Mouse (Mus musculus) neural tube, embryonic 11.5 days (tissue): ENCODE data around the gene Olfr91. TPM values are rescaled to one million over a fixed set of nuclear protein-coding genes. Genes with fewer than 3 reads are reported as not detected.
A peak's percentile ranks its signal among the peaks of the same experiment; 100 is the strongest.

Experiments used
- ATAC-seq: fragments of 200-750 bp; cut with Nextera tagmentation; 2 replicates; pipeline ENCODE4 v1.8.0; 2017; ENCODE audit warnings: moderate number of reproducible peaks, mild to moderate bottlenecking, moderate TSS enrichment, moderate library complexity; ENCODE audit not compliant: insufficient read depth, low FRiP score, low TSS enrichment
- DNase-seq: peaks from one replicate; pipeline ENCODE4 v3.0.0-alpha.2; 2015; ENCODE audit warnings: low spot score
- H3K27ac ChIP-seq: fragments of 300-500 bp; sonication (generic); 2 replicates; pipeline ENCODE4 v1.5.1; 2014; ENCODE audit warnings: low read depth, mild to moderate bottlenecking, low read length
- H3K27me3 ChIP-seq: fragments of 300-500 bp; sonication (generic); 2 replicates; pipeline ENCODE4 v1.6.1; 2014; ENCODE audit warnings: mild to moderate bottlenecking, low read length, mixed read lengths; ENCODE audit not compliant: control insufficient read depth, insufficient read depth
- H3K36me3 ChIP-seq: fragments of 300-500 bp; sonication (generic); 2 replicates; pipeline ENCODE4 v1.6.1; 2014; ENCODE audit warnings: mild to moderate bottlenecking, low read length, moderate library complexity, mixed read lengths; ENCODE audit not compliant: control insufficient read depth, insufficient read depth
- H3K4me1 ChIP-seq: fragments of 300-500 bp; sonication (generic); 2 replicates; pipeline ENCODE4 v1.6.1; 2014; ENCODE audit warnings: low read length, mixed read lengths; ENCODE audit not compliant: control insufficient read depth, insufficient read depth
- H3K4me2 ChIP-seq: fragments of 300-500 bp; sonication (generic); 2 replicates; pipeline ENCODE4 v1.6.1; 2014; ENCODE audit warnings: low read depth, mild to moderate bottlenecking, moderate library complexity
- H3K4me3 ChIP-seq: fragments of 300-500 bp; sonication (generic); 2 replicates; pipeline ENCODE4 v1.5.1; 2014; ENCODE audit warnings: low read depth, low read length
- H3K9ac ChIP-seq: fragments of 300-500 bp; sonication (generic); 2 replicates; pipeline ENCODE4 v1.6.1; 2014; ENCODE audit warnings: mild to moderate bottlenecking, low read length
- H3K9me3 ChIP-seq: fragments of 300-500 bp; sonication (generic); 2 replicates; pipeline ENCODE4 v1.6.1; 2016; ENCODE audit warnings: low read length; ENCODE audit not compliant: control insufficient read depth
- WGBS: fragments of 180-500 bp; shearing (Covaris S2); extraction: QIAGEN DNeasy Blood & Tissue Kit; methylation state at CpG from one replicate; pipeline ENCODE4 v1.1.7; 2014; 5-methylcytosine and 5-hydroxymethylcytosine counted together
- polyA plus RNA-seq: library from polyadenylated mRNA; unstranded; fragments of >200 nt; fragmentation: Nextera tagmentation; extraction: Ambion mirVana; gene quantifications from 2 replicates; pipeline ENCODE4 v1.2.1, GENCODE M21; 2014

The Olfr91 gene
- polyA plus RNA-seq, 1 experiment from 2014 or later, result not detected

DNA sequence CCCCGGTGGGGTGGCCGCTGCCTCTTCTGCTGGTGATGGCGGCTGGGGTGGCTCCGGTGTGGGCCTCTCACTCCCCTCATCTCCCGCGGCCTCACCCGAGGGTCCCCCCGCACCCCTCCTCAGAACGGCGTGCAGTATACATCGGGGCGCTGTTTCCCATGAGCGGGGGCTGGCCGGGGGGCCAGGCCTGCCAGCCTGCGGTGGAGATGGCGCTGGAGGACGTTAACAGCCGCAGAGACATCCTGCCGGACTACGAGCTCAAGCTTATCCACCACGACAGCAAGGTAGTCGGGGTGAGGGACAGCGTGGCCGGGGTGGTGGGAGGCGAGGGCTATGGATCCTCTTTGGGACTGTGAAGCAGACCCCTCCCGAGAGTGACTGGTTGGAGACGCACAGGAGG is 47.2 kb downstream of the Olfr91 start:
- H3K4me2 ChIP-seq, result peak overlapping the region; percentile 96
- peaks cover 9% of the 10 kb centered on the region; the same call in 1 of the 2 replicates for H3K27me3 ChIP-seq
- H3K4me1 ChIP-seq, result peaks cover 15% of the 10 kb centered on the region
- H3K27ac ChIP-seq, result no peak overlapping the region
- peaks cover 3% of the 10 kb centered on the region for H3K36me3 ChIP-seq
- peak; percentile 1; the same call in 1 of the 2 replicates for ATAC-seq
- peak overlapping the region; percentile 73 for H3K4me3 ChIP-seq
- peak; percentile 40 for DNase-seq
- 1% methylated on average over 27 of the region's 27 CpGs for WGBS
- peak overlapping the region; percentile 79 for H3K9ac ChIP-seq
- no peaks in the 10 kb centered on the region for H3K9me3 ChIP-seq

DNA sequence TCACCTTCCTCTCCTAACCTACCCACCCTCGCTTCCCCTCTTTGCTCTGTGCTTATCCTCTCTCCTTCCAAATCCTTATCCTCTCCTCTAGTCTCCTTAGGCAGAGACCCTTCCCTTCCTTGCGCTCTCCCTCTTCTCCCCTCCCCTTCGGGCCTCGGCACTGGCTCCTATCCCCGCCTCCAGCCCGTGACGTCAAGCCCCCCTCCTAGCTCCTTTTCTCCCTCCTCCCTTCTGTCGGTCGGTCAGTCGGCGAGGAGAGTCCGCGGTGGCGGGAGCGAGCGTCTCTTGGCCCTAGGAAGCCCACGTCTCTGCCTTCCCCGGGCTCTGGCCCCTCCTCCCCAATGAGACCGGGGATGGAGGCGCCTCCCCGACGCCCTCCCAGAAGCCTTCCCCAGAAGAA is 47.7 kb downstream of the Olfr91 start:
- peak overlapping the region; percentile 96 for H3K4me2 ChIP-seq
- DNase-seq (peak; percentile 91), ATAC-seq (peak; percentile 67)
- peaks cover 15% of the 10 kb centered on the region for H3K4me1 ChIP-seq
- peaks cover 3% of the 10 kb centered on the region for H3K36me3 ChIP-seq
- no peak overlapping the region for H3K27ac ChIP-seq
- WGBS, result 0% methylated on average over 18 of the region's 22 CpGs
- peak overlapping the region; percentile 79 for H3K9ac ChIP-seq
- H3K9me3 ChIP-seq, result no peaks in the 10 kb centered on the region
- peak overlapping the region; percentile 73 for H3K4me3 ChIP-seq
- H3K27me3 ChIP-seq, result peaks cover 9% of the 10 kb centered on the region; the same call in 1 of the 2 replicates

DNA sequence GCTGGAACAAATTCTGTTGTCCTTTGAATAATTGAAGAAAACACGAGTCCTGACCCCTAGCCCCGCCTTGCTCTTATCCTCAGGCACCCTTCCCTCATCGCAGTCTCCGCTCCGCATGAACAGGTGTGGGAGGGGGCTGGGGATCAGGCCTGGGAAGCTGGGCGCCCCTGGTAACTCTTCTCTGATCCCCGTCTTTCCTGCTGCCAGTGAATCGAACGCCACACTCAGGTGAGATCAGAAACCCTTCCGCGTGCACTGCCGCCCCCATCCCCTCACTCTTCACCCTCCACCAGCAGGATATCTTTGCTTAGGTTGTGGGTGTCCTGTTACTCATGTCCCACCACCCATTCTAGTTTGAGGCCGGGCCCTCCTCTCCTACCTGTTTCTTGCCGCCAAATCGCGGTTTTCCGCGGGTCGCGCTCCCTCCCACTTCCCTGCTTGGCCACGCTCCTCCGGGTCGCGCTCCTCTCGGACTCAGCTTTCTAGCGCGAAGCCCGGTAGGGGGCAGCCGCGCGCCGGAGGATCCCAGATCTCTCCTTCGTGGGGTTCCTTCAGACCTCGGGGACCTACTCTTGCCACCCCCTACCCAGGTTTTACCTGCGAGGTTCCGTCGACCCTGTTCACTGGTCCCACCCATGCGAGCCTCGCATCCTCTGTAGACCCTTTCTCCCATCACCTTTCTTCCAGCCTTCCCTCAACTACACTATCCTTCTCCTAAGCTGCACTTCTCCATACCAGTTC is 48.3 kb downstream of the Olfr91 start:
- Histone ChIP-seq H3K4me1 (peaks cover 15% of the 10 kb centered on the region), H3K36me3 (peaks cover 3% of the 10 kb centered on the region), H3K27me3 (peaks cover 9% of the 10 kb centered on the region; the same call in 1 of the 2 replicates), H3K4me3 (peak overlapping the region; percentile 73), H3K27ac (no peak overlapping the region), H3K9ac (peak overlapping the region; percentile 79), H3K4me2 (peak overlapping the region; percentile 96), H3K9me3 (no peaks in the 10 kb centered on the region)
- DNase-seq (peak; percentile 82), ATAC-seq (peak; percentile 24)
- WGBS, result under 1% methylated on average over 39 of the region's 39 CpGs

DNA sequence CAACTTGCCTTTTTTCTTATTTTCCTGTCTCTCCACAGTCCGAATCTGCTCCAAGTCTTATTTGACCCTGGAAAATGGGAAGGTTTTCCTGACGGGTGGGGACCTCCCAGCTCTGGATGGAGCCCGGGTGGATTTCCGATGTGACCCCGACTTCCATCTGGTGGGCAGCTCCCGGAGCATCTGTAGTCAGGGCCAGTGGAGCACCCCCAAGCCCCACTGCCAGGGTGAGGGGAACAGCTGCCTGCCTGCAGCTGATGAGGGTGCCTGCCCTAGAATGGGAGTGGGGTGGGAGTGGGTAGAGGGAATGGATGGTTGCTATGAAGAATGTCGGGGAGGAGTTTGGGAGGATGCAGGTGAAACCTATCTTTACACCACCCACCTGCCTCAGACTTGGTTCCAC is 49.7 kb downstream of the Olfr91 start:
- peaks cover 9% of the 10 kb centered on the region; the same call in 1 of the 2 replicates for H3K27me3 ChIP-seq
- 71% methylated on average over 7 of the region's 7 CpGs for WGBS
- H3K4me3 ChIP-seq, result no peak overlapping the region
- no peaks in the 10 kb centered on the region; the same call in 1 of the 2 replicates for H3K36me3 ChIP-seq
- ATAC-seq (no peak), DNase-seq (no peak)
- H3K4me1 ChIP-seq, result peaks cover 15% of the 10 kb centered on the region
- H3K9ac ChIP-seq, result no peak overlapping the region
- H3K9me3 ChIP-seq, result no peaks in the 10 kb centered on the region
- 0 out of 2 replicates have a peak overlapping the region, but pooled peaks have one; percentile 24 for H3K4me2 ChIP-seq
- no peak overlapping the region for H3K27ac ChIP-seq

DNA sequence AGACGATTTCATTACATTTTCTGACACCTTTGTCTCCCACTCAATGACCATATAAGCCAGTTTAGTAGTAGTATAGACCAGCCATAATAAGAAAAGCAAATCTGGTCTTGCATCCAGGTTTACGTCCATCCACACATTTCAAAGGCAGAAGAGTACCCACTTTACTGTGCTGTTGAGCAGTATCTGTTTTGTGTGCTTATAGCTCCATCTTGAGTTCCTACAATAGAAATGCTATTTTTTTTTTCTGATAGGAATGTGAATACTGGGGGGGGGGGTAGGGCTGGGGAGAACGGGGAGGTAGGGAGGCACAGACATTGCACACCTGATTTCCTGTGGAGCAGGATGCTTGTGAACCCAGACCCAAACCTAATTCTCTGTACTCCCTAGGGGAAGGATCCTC is 50.1 kb downstream of the Olfr91 start:
- H3K27me3 ChIP-seq, result peaks cover 9% of the 10 kb centered on the region; the same call in 1 of the 2 replicates
- no peaks in the 10 kb centered on the region for H3K9me3 ChIP-seq
- DNase-seq (no peak), ATAC-seq (no peak)
- H3K36me3 ChIP-seq, result no peaks in the 10 kb centered on the region; the same call in 1 of the 2 replicates
- peaks cover 15% of the 10 kb centered on the region for H3K4me1 ChIP-seq
- H3K27ac ChIP-seq, result no peak overlapping the region
- whole genome bisulfite sequencing, result 44% methylated on average over 3 of the region's 3 CpGs
- no peak overlapping the region; the same call in 1 of the 2 replicates for H3K4me3 ChIP-seq
- H3K4me2 ChIP-seq, result 0 out of 2 replicates have a peak overlapping the region, but pooled peaks have one; percentile 24
- H3K9ac ChIP-seq, result no peak overlapping the region

DNA sequence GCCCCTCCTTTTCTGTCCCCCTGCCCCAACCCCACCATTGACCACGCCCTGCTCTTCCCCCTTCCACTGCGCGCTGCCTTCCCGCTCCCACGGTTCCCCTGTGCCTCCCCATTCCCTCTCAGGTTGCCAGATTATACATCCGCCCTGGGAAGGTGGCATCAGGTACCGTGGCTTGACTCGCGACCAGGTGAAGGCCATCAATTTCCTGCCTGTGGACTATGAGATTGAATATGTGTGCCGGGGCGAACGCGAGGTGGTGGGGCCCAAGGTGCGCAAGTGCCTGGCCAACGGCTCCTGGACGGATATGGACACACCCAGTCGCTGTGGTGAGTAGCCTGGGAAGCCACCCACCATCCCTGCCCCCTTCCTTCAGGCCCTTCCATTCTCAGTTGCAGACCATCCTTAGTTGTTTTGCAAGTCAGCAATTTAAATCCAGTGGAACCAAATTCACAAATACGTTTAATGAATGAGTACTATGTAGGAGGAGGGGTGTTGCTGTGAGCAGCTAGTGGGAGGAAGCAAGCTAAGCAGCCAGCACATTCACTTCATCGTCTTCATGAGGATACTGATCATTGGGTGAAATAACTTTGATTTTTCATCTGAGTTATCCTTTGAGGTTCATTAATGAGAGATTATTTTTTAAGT is 50.6 kb downstream of the Olfr91 start:
- no peak for ATAC-seq
- DNase-seq, result no peak
- 17% methylated on average over 19 of the region's 19 CpGs for WGBS

DNA sequence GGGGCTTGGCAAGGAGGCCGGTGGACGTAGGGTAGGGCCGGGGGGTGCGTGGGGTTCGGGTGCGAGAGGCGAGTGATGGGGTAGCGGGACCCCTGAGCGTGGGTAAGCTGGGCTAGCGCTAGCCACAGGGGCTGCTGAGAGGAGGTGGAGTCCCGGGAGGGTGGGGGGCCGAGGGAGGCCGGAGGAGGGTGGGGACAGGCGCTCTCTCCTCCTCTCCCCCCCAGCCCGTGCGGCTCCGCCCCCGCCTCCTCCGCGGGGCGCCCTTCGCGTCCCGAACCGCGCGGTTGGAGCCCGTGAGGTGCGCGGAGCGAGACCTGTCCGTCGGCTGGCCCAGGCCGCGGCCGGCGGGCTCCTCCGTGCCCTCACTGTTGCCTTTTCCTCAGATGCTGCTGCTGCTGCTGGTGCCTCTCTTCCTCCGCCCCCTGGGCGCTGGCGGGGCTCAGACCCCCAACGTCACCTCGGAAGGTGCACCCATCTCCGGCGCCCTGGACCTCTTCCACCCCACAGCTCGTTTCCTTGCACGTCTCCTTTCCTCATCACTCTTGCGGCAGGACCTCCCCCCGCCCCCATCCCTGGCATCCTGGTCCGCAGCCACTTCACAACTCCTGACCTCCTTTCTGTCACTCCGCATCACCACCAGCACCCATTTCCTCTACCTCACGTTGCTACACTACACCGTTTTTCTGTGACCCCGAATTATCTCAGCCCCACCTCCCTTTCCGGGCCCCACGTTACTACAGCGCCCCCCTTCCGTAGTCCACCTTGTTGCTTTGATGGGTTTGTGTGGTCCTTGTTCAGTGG is 51.6 kb downstream of the Olfr91 start:
- WGBS, result under 1% methylated on average over 29 of the region's 58 CpGs
- peak overlapping the region; percentile 94 for H3K4me2 ChIP-seq
- peaks cover 15% of the 10 kb centered on the region for H3K4me1 ChIP-seq
- peaks cover 9% of the 10 kb centered on the region; the same call in 1 of the 2 replicates for H3K27me3 ChIP-seq
- ATAC-seq (peak; percentile 49), DNase-seq (peak; percentile 77)
- no peaks in the 10 kb centered on the region; the same call in 1 of the 2 replicates for H3K36me3 ChIP-seq
- H3K9me3 ChIP-seq, result no peaks in the 10 kb centered on the region
- H3K27ac ChIP-seq, result peak overlapping the region; percentile 89
- H3K4me3 ChIP-seq, result peak overlapping the region; percentile 91
- peak overlapping the region; percentile 95 for H3K9ac ChIP-seq

More for the DNA sequence above, 50.6 kb downstream of the Olfr91 start:
- Histone ChIP-seq H3K36me3 (no peaks in the 10 kb centered on the region; the same call in 1 of the 2 replicates), H3K27ac (no peak overlapping the region), H3K4me1 (peaks cover 15% of the 10 kb centered on the region), H3K9ac (no peak overlapping the region), H3K4me2 (peak overlapping the region; percentile 94), H3K4me3 (peak overlapping the region; percentile 91), H3K27me3 (peaks cover 9% of the 10 kb centered on the region; the same call in 1 of the 2 replicates), H3K9me3 (no peaks in the 10 kb centered on the region)
